ENCODE assay signal across 9 mouse cellular contexts in genomic region chr2:163820607-163821006, GRCm38 (mm10). TPM values are rescaled to one million over a fixed set of nuclear protein-coding genes. Genes with fewer than 3 reads are reported as not detected.
A peak's percentile ranks its signal among the peaks of the same experiment; 100 is the strongest.
DNase-seq lines count a peak whose midpoint lies in the region; ATAC-seq lines count a peak whose summit lies in the region.
"Had no signal": no experiment of that assay in that cellular context is flagged by ENCODE, and none has a peak within 500 bp of the region (broad histone marks: within the 10 kb centered on the region; RNA-seq: fewer than 3 reads in every experiment).

TSS of gene Ccn5 (plus strand) at chr2:163820861.

- whole genome bisulfite sequencing in heart, embryonic 11.5 days (ENCODE audit: insufficient replicate concordance) = 67% methylated on average over 4 of the region's 4 CpGs
- WGBS in midbrain, embryonic 14.5 days = 82% methylated on average over 4 of the region's 4 CpGs

- H3K9me3 ChIP-seq in heart, embryonic 11.5 days (replicated peaks; ENCODE audit: control insufficient read depth, low read length) = no peaks in the 10 kb centered on the region
- H3K9me3 ChIP-seq in midbrain, embryonic 14.5 days (ENCODE audit: control insufficient read depth, low read length) = no peaks in the 10 kb centered on the region
- H3K9me3 ChIP-seq: limb, embryonic 12.5 days had no signal

- no peaks in the 10 kb centered on the region for H3K27me3 ChIP-seq in heart, embryonic 11.5 days (ENCODE audit: control insufficient read depth, insufficient read depth, low read length)
- H3K27me3 ChIP-seq in midbrain, embryonic 14.5 days (ENCODE audit: control insufficient read depth, insufficient read depth, low read length) = no peaks in the 10 kb centered on the region
- H3K27me3 ChIP-seq: limb, embryonic 12.5 days had no signal

- DNase-seq in heart, adult 11 months = peak; percentile 98
- DNase-seq in adrenal gland, postnatal 36 days = peak; percentile 88 to 91
- DNase-seq in gastrocnemius, postnatal 25 days = peak; percentile 88
- peak; percentile 61 for DNase-seq in lung, postnatal 25 days (ENCODE audit: low spot score)
- no peak for DNase-seq in T-cell, adult 2 months (ENCODE audit: low spot score)
- no peak for DNase-seq in midbrain, embryonic 14.5 days
- DNase-seq in spleen, postnatal 14 days (ENCODE audit: low spot score in 2 of 2) = no peak

- no peak within 1 kb of the TSS for H3K27ac ChIP-seq in heart, embryonic 11.5 days (ENCODE audit: low read depth, low read length)
- H3K27ac ChIP-seq in midbrain, embryonic 14.5 days (replicated peaks; ENCODE audit: low read depth, low read length) = no peak within 1 kb of the TSS
- H3K27ac ChIP-seq: limb, embryonic 12.5 days had no signal

- no peak within 1 kb of the TSS for H3K4me2 ChIP-seq in heart, embryonic 11.5 days
- no peak within 1 kb of the TSS for H3K4me2 ChIP-seq in midbrain, embryonic 14.5 days (ENCODE audit: low read length)
- H3K4me2 ChIP-seq: limb, embryonic 12.5 days had no signal

- no peaks in the 10 kb centered on the region for H3K36me3 ChIP-seq in heart, embryonic 11.5 days (ENCODE audit: control insufficient read depth, insufficient read depth, low read length)
- H3K36me3 ChIP-seq in midbrain, embryonic 14.5 days (ENCODE audit: control insufficient read depth, insufficient read depth, low read length) = no peaks in the 10 kb centered on the region
- H3K36me3 ChIP-seq: limb, embryonic 12.5 days had no signal

- ATAC-seq in heart, embryonic 11.5 days (replicated peaks; ENCODE audit: insufficient number of reproducible peaks, low FRiP score, low TSS enrichment) = no peak
- no peak for ATAC-seq in midbrain, embryonic 14.5 days (ENCODE audit: low FRiP score, low TSS enrichment)

- H3K9ac ChIP-seq in heart, embryonic 11.5 days (ENCODE audit: low read depth, low read length) = no peak within 1 kb of the TSS
- H3K9ac ChIP-seq in midbrain, embryonic 14.5 days (replicated peaks; ENCODE audit: low read length) = no peak within 1 kb of the TSS
- H3K9ac ChIP-seq: limb, embryonic 12.5 days had no signal

- H3K4me1 ChIP-seq in heart, embryonic 11.5 days (ENCODE audit: control insufficient read depth, insufficient read depth, low read length) = no peaks in the 10 kb centered on the region; the same call in 1 of the 2 replicates
- H3K4me1 ChIP-seq in midbrain, embryonic 14.5 days (ENCODE audit: control insufficient read depth, insufficient read depth, low read length) = no peaks in the 10 kb centered on the region

- no peak within 1 kb of the TSS for H3K4me3 ChIP-seq in heart, embryonic 11.5 days (ENCODE audit: low read depth, low read length)
- no peak within 1 kb of the TSS for H3K4me3 ChIP-seq in midbrain, embryonic 14.5 days (replicated peaks; ENCODE audit: low read depth, low read length)
- H3K4me3 ChIP-seq: limb, embryonic 12.5 days had no signal

RNA-seq across cellular contexts. Expression of gene Ccn5, which starts in this region (rescaled TPM):
- polyA plus RNA-seq in heart, embryonic 11.5 days (2014; fragmentation: Nextera tagmentation; extraction: Ambion mirVana) = 0.14 and 0.17 TPM in 2 replicates
- total RNA-seq in adrenal gland, postnatal 36 days (2021) = under 1 TPM in 1 of 2 experiments, not detected in 1; 0.63 TPM
- 1 to 10 TPM in 1 of 2 experiments, under 1 TPM in 1; 0.20 to 1.3 TPM for total RNA-seq in gastrocnemius, postnatal 25 days (2021)
- polyA plus RNA-seq in midbrain, embryonic 14.5 days (2014; fragmentation: Nextera tagmentation; extraction: Ambion mirVana) = 0.57 and 0.70 TPM in 2 replicates

Comparison
In these comparisons a context has a peak if more than half of its experiments do, and no peak if none do; other contexts are left out.
1. Peak in DNase-seq in adrenal gland, postnatal 36 days; RNA of the gene not detected or under 1 TPM.
2. DNase-seq: peak in heart, adult 11 months (single experiment), gastrocnemius, postnatal 25 days (single experiment) and lung, postnatal 25 days (single experiment); none in T-cell, adult 2 months (single experiment), midbrain, embryonic 14.5 days (single experiment) and spleen, postnatal 14 days (0 of 2).